8 mouse cellular contexts compared by ENCODE assay signal in genomic region chr11:51262342-51263285, GRCm38 (mm10). TPM values are rescaled to one million over a fixed set of nuclear protein-coding genes. Genes with fewer than 3 reads are reported as not detected.
DNase-seq lines count a peak whose midpoint lies in the region; ATAC-seq lines count a peak whose summit lies in the region.

Gene BC049762, minus strand, starts transcription at chr11:51263046.

- peak within 1 kb of the TSS; percentile 80 for H3K4me2 ChIP-seq in hindbrain, embryonic 14.5 days (replicated peaks)

- WGBS in hindbrain, embryonic 14.5 days, result 9% methylated on average over 57 of the region's 57 CpGs

- peak; percentile 98 for ATAC-seq in hindbrain, embryonic 14.5 days (ENCODE audit: low FRiP score)

- peaks cover 23% of the 10 kb centered on the region for H3K4me1 ChIP-seq in hindbrain, embryonic 14.5 days (replicated peaks; ENCODE audit: control insufficient read depth, insufficient read depth, low read length)

- H3K27ac ChIP-seq in hindbrain, embryonic 14.5 days, result peak within 1 kb of the TSS; percentile 98

- no peaks in the 10 kb centered on the region for H3K27me3 ChIP-seq in hindbrain, embryonic 14.5 days (ENCODE audit: control insufficient read depth, insufficient read depth, low read length)

- DNase-seq in R1 (ENCODE audit: low read depth, low spot score), result peak; percentile 99
- DNase-seq in cerebellum, postnatal 25 days, result peak; percentile 98 to 99
- peak; percentile 97 for DNase-seq in frontal cortex, postnatal 25 days (ENCODE audit: low spot score in 2 of 2)
- DNase-seq in hindbrain, embryonic 14.5 days (ENCODE audit: low spot score), result peak; percentile 100
- peak; percentile 98 to 99 for DNase-seq in layer of hippocampus, postnatal 36 days
- peak; percentile 99 for DNase-seq in lung, postnatal 36 days
- peak; percentile 98 for DNase-seq in retina, postnatal 1 day
- DNase-seq in urinary bladder, adult 18-20 months (ENCODE audit: low spot score in 2 of 2), result peak; percentile 98 to 99

- H3K4me3 ChIP-seq in hindbrain, embryonic 14.5 days (replicated peaks; ENCODE audit: low read length), result peak within 1 kb of the TSS; percentile 97

- H3K9me3 ChIP-seq in hindbrain, embryonic 14.5 days (ENCODE audit: control insufficient read depth, low read length), result no peaks in the 10 kb centered on the region

- H3K36me3 ChIP-seq in hindbrain, embryonic 14.5 days (replicated peaks; ENCODE audit: control insufficient read depth, insufficient read depth), result peaks cover 7% of the 10 kb centered on the region

- H3K9ac ChIP-seq in hindbrain, embryonic 14.5 days, result peak within 1 kb of the TSS; percentile 99

RNA-seq across cellular contexts. Expression of gene BC049762, which starts in this region (rescaled TPM):
- polyA plus RNA-seq in hindbrain, embryonic 14.5 days (2014; fragmentation: Nextera tagmentation; extraction: Ambion mirVana), result 0.25 and 0.54 TPM in 2 replicates
- not detected for total RNA-seq in layer of hippocampus, postnatal 36 days (2021)

Comparison
In these comparisons a context has a peak if more than half of its experiments do, and no peak if none do; other contexts are left out.
1. Peak in every context shown above with its lines: DNase-seq, ATAC-seq, H3K4me3 ChIP-seq and H3K27ac ChIP-seq.
2. Peak in DNase-seq, ATAC-seq, H3K4me3 ChIP-seq, H3K27ac ChIP-seq, H3K9ac ChIP-seq and H3K4me2 ChIP-seq in hindbrain, embryonic 14.5 days; RNA of the gene not detected or under 1 TPM.
3. Peak in DNase-seq in layer of hippocampus, postnatal 36 days; RNA of the gene not detected or under 1 TPM.